Mouse (Mus musculus) forebrain, embryonic 10.5 days (tissue): ENCODE data around the gene Dock11. TPM values are rescaled to one million over a fixed set of nuclear protein-coding genes. Genes with fewer than 3 reads are reported as not detected.

Source experiments
- DNase-seq: peaks from one replicate; pipeline ENCODE4 v3.0.0-alpha.2; 2017; ENCODE audit warnings: low spot score; ENCODE audit errors: extremely low spot score
- H3K27ac ChIP-seq: fragments of 300-500 bp; sonication (generic); 2 replicates; pipeline ENCODE4 v1.5.1; 2016; ENCODE audit warnings: mild to moderate bottlenecking
- H3K27me3 ChIP-seq: fragments of 300-500 bp; sonication (generic); 2 replicates; pipeline ENCODE4 v1.6.1; 2016; ENCODE audit warnings: mild to moderate bottlenecking; ENCODE audit not compliant: poor library complexity, severe bottlenecking
- H3K36me3 ChIP-seq: fragments of 300-500 bp; sonication (generic); replicated peaks from 2 replicates; pipeline ENCODE4 v1.6.1; 2016; ENCODE audit warnings: mild to moderate bottlenecking, moderate library complexity
- H3K4me1 ChIP-seq: fragments of 300-500 bp; sonication (generic); 2 replicates; pipeline ENCODE4 v1.6.1; 2016
- H3K4me3 ChIP-seq: fragments of 300-500 bp; sonication (generic); 2 replicates; pipeline ENCODE4 v1.5.1; 2016; ENCODE audit warnings: mild to moderate bottlenecking, moderate library complexity
- H3K9me3 ChIP-seq: fragments of 300-500 bp; sonication (generic); 2 replicates; pipeline ENCODE4 v1.6.1; 2016; ENCODE audit warnings: mild to moderate bottlenecking, moderate library complexity
- WGBS: fragments of 180-500 bp; shearing (Covaris S2); methylation state at CpG from one replicate; pipeline ENCODE4 v1.1.7; 2016; 5-methylcytosine and 5-hydroxymethylcytosine counted together
- polyA plus RNA-seq: library from polyadenylated mRNA; unstranded; fragments of >200 nt; fragmentation: Nextera tagmentation; extraction: Ambion mirVana; gene quantifications from 2 replicates; pipeline ENCODE4 v1.2.1, GENCODE M21; 2016

Dock11 gene
- polyA plus RNA-seq, 1 experiment from 2014 or later: 21.4 TPM

DNA sequence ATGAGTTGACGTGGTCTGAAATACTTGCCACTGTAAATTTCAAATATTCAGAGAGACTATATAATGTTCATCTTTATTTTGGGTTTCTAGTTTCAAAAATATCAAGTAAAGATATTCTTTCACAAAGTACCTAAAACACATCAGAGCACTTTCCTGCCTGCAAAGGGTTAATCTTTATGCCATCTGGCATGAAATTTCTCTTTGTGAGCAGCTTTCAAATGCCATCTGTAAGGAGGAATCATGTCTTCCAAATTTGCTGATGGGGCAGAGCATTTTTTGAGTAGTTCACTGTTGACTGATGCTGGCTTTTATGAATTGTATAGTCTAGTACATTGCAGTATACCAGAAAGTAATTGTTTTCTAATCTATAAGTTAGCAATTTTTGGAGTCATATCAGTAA, 80.6 kb downstream of the Dock11 start:
- DNase-seq: no peak
- no peaks in the 10 kb centered on the region for H3K27me3 ChIP-seq
- 91% methylated on average over 1 of the region's 1 CpGs for WGBS
- no peaks in the 10 kb centered on the region for H3K9me3 ChIP-seq
- no peak overlapping the region for H3K4me3 ChIP-seq
- no peaks in the 10 kb centered on the region for H3K4me1 ChIP-seq
- H3K36me3 ChIP-seq: peaks cover 3% of the 10 kb centered on the region
- no peak overlapping the region for H3K27ac ChIP-seq

DNA sequence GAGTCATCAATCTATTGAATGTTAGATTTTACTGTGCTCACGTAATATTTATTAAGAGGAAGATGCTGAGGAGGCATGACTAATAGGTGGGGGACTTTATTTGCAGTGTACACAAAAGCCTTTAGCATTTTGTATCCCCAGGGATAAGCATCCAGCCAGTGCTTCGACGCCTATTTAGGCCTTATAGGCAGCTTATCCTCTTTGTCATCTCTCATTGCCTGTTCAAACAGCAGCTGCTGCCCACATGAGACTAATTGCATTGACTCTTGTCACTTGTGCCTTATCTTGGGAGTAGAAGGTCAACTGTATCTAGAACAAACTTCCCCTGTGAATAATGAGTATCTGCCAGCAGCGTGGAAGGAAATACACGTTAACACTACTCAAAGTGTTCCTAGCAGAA, 88.0 kb downstream of the Dock11 start:
- 70% methylated on average over 5 of the region's 5 CpGs for WGBS
- no peaks in the 10 kb centered on the region; the same call in 1 of the 2 replicates for H3K36me3 ChIP-seq
- no peak for DNase-seq
- H3K27ac ChIP-seq: no peak overlapping the region
- no peak overlapping the region for H3K4me3 ChIP-seq
- H3K27me3 ChIP-seq: no peaks in the 10 kb centered on the region
- no peaks in the 10 kb centered on the region for H3K9me3 ChIP-seq
- H3K4me1 ChIP-seq: no peaks in the 10 kb centered on the region

DNA sequence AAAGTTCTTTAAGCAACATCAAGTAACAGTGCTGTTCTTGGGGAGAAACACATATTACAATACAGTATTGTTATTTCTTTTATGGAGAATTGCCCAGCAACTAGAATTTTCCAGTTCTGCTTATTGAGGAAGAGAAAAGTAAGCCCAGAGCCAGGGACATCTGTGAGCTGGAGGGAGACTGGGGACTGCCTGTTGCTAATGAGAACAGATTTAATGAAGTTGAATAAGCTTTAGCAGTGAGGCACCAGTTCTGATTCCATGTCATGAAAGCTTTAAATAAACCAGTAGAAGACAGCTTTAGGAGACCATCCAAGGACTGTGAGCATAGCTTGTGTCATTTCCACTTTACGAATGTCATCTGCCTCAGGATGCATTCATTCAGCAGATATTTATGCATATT, 99.3 kb downstream of the Dock11 start:
- H3K4me3 ChIP-seq: no peak overlapping the region
- H3K36me3 ChIP-seq: no peaks in the 10 kb centered on the region
- no peaks in the 10 kb centered on the region for H3K27me3 ChIP-seq
- no peak for DNase-seq
- H3K4me1 ChIP-seq: no peaks in the 10 kb centered on the region
- no peak overlapping the region for H3K27ac ChIP-seq
- 83% methylated on average over 1 of the region's 1 CpGs for WGBS
- H3K9me3 ChIP-seq: no peaks in the 10 kb centered on the region

- H3K27ac ChIP-seq: no peak overlapping the region
- H3K36me3 ChIP-seq: no peaks in the 10 kb centered on the region; the same call in 1 of the 2 replicates
- no peaks in the 10 kb centered on the region for H3K27me3 ChIP-seq
- H3K4me1 ChIP-seq: no peaks in the 10 kb centered on the region
- no peak for DNase-seq
- WGBS: 86% methylated on average over 5 of the region's 5 CpGs
- H3K9me3 ChIP-seq: no peaks in the 10 kb centered on the region
- H3K4me3 ChIP-seq: no peak overlapping the region
Measured at GRCm38 (mm10) chrX:35990508-35991095, 102.0 kb downstream of the Dock11 start.

GRCm38 (mm10) chrX:35994226-35994625, 105.6 kb downstream of the Dock11 start:
- WGBS: 84% methylated on average over 6 of the region's 6 CpGs
- DNase-seq: no peak
- no peaks in the 10 kb centered on the region for H3K9me3 ChIP-seq
- H3K27ac ChIP-seq: no peak overlapping the region
- H3K27me3 ChIP-seq: no peaks in the 10 kb centered on the region
- no peaks in the 10 kb centered on the region; the same call in 1 of the 2 replicates for H3K36me3 ChIP-seq
- H3K4me3 ChIP-seq: no peak overlapping the region
- H3K4me1 ChIP-seq: no peaks in the 10 kb centered on the region

GRCm38 (mm10) chrX:35997004-35997403, 108.4 kb downstream of the Dock11 start:
- Histone ChIP-seq H3K27ac (no peak overlapping the region), H3K9me3 (no peaks in the 10 kb centered on the region), H3K36me3 (no peaks in the 10 kb centered on the region; the same call in 1 of the 2 replicates), H3K4me1 (no peaks in the 10 kb centered on the region), H3K4me3 (no peak overlapping the region), H3K27me3 (no peaks in the 10 kb centered on the region)
- 19% methylated on average over 2 of the region's 2 CpGs for WGBS
- no peak for DNase-seq

DNA sequence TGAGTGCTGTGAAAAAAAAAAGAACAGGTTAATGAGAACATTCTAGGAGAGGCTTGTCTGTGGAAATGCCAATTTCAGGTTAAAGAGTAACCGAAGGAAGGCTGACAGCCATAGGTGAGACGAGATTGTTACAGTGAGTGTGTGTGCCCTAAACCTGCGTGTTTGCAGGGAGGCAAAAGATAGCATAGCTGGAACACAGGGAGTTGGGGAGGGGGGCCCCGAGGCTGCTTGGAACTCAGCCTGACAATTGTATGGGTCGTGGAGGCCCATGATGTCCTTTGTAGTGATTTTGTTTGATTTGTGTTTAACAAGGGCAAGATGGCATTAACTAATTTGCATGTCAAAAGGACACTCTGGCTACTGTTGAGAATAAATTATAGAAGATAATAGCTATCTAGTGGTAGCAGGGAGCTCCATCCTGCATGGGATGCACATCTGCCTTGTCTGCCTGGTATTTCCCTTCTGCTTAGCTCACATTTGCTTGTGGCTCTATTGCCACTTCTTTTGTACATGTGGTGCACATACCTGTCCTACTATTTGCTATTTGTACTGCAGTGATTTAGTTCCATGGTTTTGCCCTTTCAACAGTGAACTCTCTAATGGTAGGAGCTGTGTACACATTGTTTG, 109.3 kb downstream of the Dock11 start:
- no peak for DNase-seq
- no peaks in the 10 kb centered on the region for H3K9me3 ChIP-seq
- H3K27me3 ChIP-seq: no peaks in the 10 kb centered on the region
- H3K36me3 ChIP-seq: no peaks in the 10 kb centered on the region; the same call in 1 of the 2 replicates
- no peaks in the 10 kb centered on the region for H3K4me1 ChIP-seq
- H3K4me3 ChIP-seq: no peak overlapping the region
- WGBS: 69% methylated on average over 5 of the region's 5 CpGs
- no peak overlapping the region for H3K27ac ChIP-seq

DNA sequence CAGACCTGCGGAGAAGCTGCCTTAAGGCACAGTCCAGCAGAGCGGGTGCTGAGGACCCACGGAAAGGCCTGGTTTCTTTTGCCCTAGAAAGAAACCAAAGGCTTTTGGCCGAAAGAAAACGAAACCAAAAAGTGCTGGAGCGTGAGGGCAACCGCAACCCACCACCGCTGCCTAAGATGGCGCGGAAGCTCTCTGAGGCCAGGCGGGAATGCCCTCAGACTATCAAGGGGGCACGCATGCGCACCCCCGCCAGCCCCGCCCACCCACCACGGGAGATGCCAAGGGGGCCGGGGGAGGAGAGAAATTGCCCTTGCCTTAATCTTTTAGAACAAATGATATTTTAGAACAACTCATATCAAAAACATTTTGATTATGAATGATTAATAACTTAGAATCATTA, 137.0 kb downstream of the Dock11 start:
- H3K4me1 ChIP-seq: no peaks in the 10 kb centered on the region
- WGBS: 84% methylated on average over 17 of the region's 17 CpGs
- H3K36me3 ChIP-seq: peaks cover 22% of the 10 kb centered on the region
- H3K27me3 ChIP-seq: no peaks in the 10 kb centered on the region
- DNase-seq: no peak
- H3K27ac ChIP-seq: no peak overlapping the region
- no peak overlapping the region for H3K4me3 ChIP-seq
- H3K9me3 ChIP-seq: no peaks in the 10 kb centered on the region; the same call in 1 of the 2 replicates

- Histone ChIP-seq H3K27me3 (no peaks in the 10 kb centered on the region), H3K4me1 (no peaks in the 10 kb centered on the region), H3K36me3 (peaks cover 12% of the 10 kb centered on the region), H3K9me3 (no peaks in the 10 kb centered on the region), H3K4me3 (no peak overlapping the region), H3K27ac (no peak overlapping the region)
- WGBS: 85% methylated on average over 5 of the region's 5 CpGs
- no peak for DNase-seq
Measured at GRCm38 (mm10) chrX:36031113-36031512, 142.5 kb downstream of the Dock11 start.

GRCm38 (mm10) chrX:36034045-36034444, 145.4 kb downstream of the Dock11 start:
- Histone ChIP-seq H3K4me3 (no peak overlapping the region), H3K9me3 (no peaks in the 10 kb centered on the region), H3K4me1 (no peaks in the 10 kb centered on the region), H3K27ac (no peak overlapping the region), H3K27me3 (no peaks in the 10 kb centered on the region), H3K36me3 (peaks cover 23% of the 10 kb centered on the region)
- WGBS: 90% methylated on average over 8 of the region's 8 CpGs
- DNase-seq: no peak

- H3K27me3 ChIP-seq: no peaks in the 10 kb centered on the region
- H3K9me3 ChIP-seq: no peaks in the 10 kb centered on the region
- H3K27ac ChIP-seq: no peak overlapping the region
- no peaks in the 10 kb centered on the region for H3K4me1 ChIP-seq
- H3K36me3 ChIP-seq: 0 out of 2 replicates have a peak, but pooled peaks cover 5% of the 10 kb centered on the region
- WGBS: 77% methylated on average over 4 of the region's 4 CpGs
- no peak overlapping the region for H3K4me3 ChIP-seq
- DNase-seq: no peak
Measured at GRCm38 (mm10) chrX:36045731-36046130, 157.1 kb downstream of the Dock11 start.

DNA sequence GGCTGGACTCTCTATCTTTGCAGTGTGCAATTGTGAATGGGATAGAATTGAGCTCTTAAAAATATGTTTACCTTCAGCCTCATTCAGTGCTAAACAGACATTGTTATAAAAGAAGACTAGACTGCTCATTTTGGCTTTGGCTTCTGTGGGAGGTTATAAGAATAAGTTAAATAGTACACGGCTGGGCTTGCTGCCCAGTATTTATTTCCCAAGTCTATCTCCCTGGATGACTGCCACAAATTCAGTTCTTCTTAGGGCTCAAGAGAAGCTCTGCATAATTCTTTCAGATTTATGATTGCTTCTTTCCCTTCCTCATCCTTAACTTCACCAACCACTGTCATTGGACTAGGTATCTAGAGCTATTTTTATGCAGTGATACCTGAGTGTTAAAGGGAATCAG, 158.8 kb downstream of the Dock11 start:
- Histone ChIP-seq H3K27me3 (no peaks in the 10 kb centered on the region), H3K9me3 (no peaks in the 10 kb centered on the region), H3K4me3 (no peak overlapping the region), H3K4me1 (no peaks in the 10 kb centered on the region), H3K36me3 (no peaks in the 10 kb centered on the region), H3K27ac (no peak overlapping the region)
- 96% methylated on average over 1 of the region's 1 CpGs for WGBS
- no peak for DNase-seq

DNA sequence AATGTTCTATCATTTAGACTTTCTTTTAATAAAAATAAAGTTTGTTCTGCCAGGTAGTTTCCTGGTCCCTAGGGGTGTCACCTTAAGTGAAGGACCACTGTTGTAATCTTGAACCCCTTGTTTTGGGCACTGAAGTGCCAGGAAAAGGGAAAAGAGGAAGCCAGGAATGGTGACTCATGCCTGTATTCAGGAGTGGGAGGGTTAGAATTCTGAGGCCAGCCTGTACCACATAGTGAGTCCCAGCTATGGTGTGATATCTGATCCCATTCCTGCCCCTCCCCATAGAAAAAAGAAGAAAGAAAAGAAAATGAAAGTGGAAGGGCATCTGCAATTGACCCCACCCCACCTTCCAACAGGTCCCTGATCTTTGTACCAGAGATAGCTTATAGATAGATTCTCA, 161.7 kb downstream of the Dock11 start:
- H3K4me1 ChIP-seq: no peaks in the 10 kb centered on the region
- H3K36me3 ChIP-seq: 0 out of 2 replicates have a peak, but pooled peaks cover 3% of the 10 kb centered on the region
- no peak overlapping the region for H3K4me3 ChIP-seq
- H3K27me3 ChIP-seq: no peaks in the 10 kb centered on the region
- no peaks in the 10 kb centered on the region for H3K9me3 ChIP-seq
- DNase-seq: no peak
- no peak overlapping the region for H3K27ac ChIP-seq
